Mouse (Mus musculus) intestine, postnatal 0 days (tissue): ENCODE results near the gene Galnt7. TPM values are rescaled to one million over a fixed set of nuclear protein-coding genes. Genes with fewer than 3 reads are reported as not detected.

Experiments used
- ATAC-seq: fragments of 200-750 bp; cut with Nextera tagmentation; 2 replicates; pipeline ENCODE4 v1.8.0; 2017; ENCODE audit warnings: mild to moderate bottlenecking, moderate TSS enrichment, moderate library complexity
- H3K27ac ChIP-seq: fragments of 300-500 bp; sonication (generic); 2 replicates; pipeline ENCODE4 v1.5.1; 2014; ENCODE audit warnings: mild to moderate bottlenecking, low read depth, low read length, moderate library complexity
- H3K27me3 ChIP-seq: fragments of 300-500 bp; sonication (generic); replicated peaks from 2 replicates; pipeline ENCODE4 v1.6.1; 2014; ENCODE audit warnings: low read length, mixed read lengths; ENCODE audit not compliant: control insufficient read depth, insufficient read depth
- H3K36me3 ChIP-seq: fragments of 300-500 bp; sonication (generic); 2 replicates; pipeline ENCODE4 v1.6.1; 2014; ENCODE audit warnings: mild to moderate bottlenecking, moderate library complexity; ENCODE audit not compliant: control insufficient read depth, insufficient read depth
- H3K4me1 ChIP-seq: fragments of 300-500 bp; sonication (generic); replicated peaks from 2 replicates; pipeline ENCODE4 v1.6.1; 2014; ENCODE audit warnings: antibody characterized with exemption, low read length, mixed read lengths; ENCODE audit not compliant: control insufficient read depth, insufficient read depth
- H3K4me2 ChIP-seq: fragments of 300-500 bp; sonication (generic); replicated peaks from 2 replicates; pipeline ENCODE4 v1.6.1; 2014; ENCODE audit warnings: low read depth, mild to moderate bottlenecking, moderate library complexity
- H3K4me3 ChIP-seq: fragments of 300-500 bp; sonication (generic); 2 replicates; pipeline ENCODE4 v1.5.1; 2014; ENCODE audit warnings: low read depth, low read length
- H3K9ac ChIP-seq: fragments of 300-500 bp; sonication (generic); 2 replicates; pipeline ENCODE4 v1.6.1; 2014; ENCODE audit warnings: mild to moderate bottlenecking, low read depth, low read length
- H3K9me3 ChIP-seq: fragments of 300-500 bp; sonication (generic); 2 replicates; pipeline ENCODE4 v1.6.1; 2016; ENCODE audit warnings: mixed run types; ENCODE audit not compliant: control insufficient read depth
- CTCF ChIP-seq: sonication (generic); IDR thresholded peaks from 2 replicates; pipeline ENCODE4 v1.5.1; 2016; ENCODE audit warnings: low read depth, mild to moderate bottlenecking, control low read depth, antibody characterized with exemption, moderate library complexity
- WGBS: fragments of 180-500 bp; shearing (Covaris S2); extraction: QIAGEN DNeasy Blood & Tissue Kit; methylation state at CpG from one replicate; pipeline ENCODE4 v1.1.7; 2014; 5-methylcytosine and 5-hydroxymethylcytosine counted together
- polyA plus RNA-seq: library from polyadenylated mRNA; unstranded; fragments of >200 nt; fragmentation: Nextera tagmentation; extraction: Ambion mirVana; gene quantifications from 2 replicates; pipeline ENCODE4 v1.2.1, GENCODE M21; 2015

Galnt7 gene
- polyA plus RNA-seq, 1 experiment from 2014 or later: 20.2 TPM

GRCm38 (mm10) chr8:57546401-57546800, 106.4 kb downstream of the Galnt7 start:
- Histone ChIP-seq H3K36me3 (no peaks in the 10 kb centered on the region), H3K27ac (no peak overlapping the region), H3K4me2 (no peak overlapping the region), H3K9ac (no peak overlapping the region), H3K9me3 (no peaks in the 10 kb centered on the region), H3K4me1 (no peaks in the 10 kb centered on the region), H3K4me3 (no peak overlapping the region), H3K27me3 (no peaks in the 10 kb centered on the region)
- TF ChIP-seq CTCF: no peak
- no peak for ATAC-seq
- WGBS: 91% methylated on average over 3 of the region's 3 CpGs

GRCm38 (mm10) chr8:57541405-57541804, 111.4 kb downstream of the Galnt7 start:
- Histone ChIP-seq H3K4me1 (no peaks in the 10 kb centered on the region), H3K9ac (no peak overlapping the region), H3K36me3 (peaks cover 4% of the 10 kb centered on the region), H3K4me3 (no peak overlapping the region), H3K27me3 (no peaks in the 10 kb centered on the region), H3K9me3 (no peaks in the 10 kb centered on the region), H3K4me2 (no peak overlapping the region), H3K27ac (no peak overlapping the region)
- WGBS: 84% methylated on average over 9 of the region's 9 CpGs
- no peak for TF ChIP-seq CTCF
- ATAC-seq: no peak

- Histone ChIP-seq H3K27me3 (no peaks in the 10 kb centered on the region), H3K4me1 (no peaks in the 10 kb centered on the region), H3K9ac (no peak overlapping the region), H3K4me2 (no peak overlapping the region), H3K27ac (no peak overlapping the region), H3K9me3 (no peaks in the 10 kb centered on the region), H3K36me3 (peaks cover 8% of the 10 kb centered on the region), H3K4me3 (no peak overlapping the region)
- no peak for ATAC-seq
- TF ChIP-seq CTCF: no peak
- 84% methylated on average over 11 of the region's 11 CpGs for WGBS
Observed at GRCm38 (mm10) chr8:57540951-57541350, 111.9 kb downstream of the Galnt7 start.

GRCm38 (mm10) chr8:57540110-57540838, 112.6 kb downstream of the Galnt7 start:
- 49% methylated on average over 12 of the region's 12 CpGs for WGBS
- peaks cover 14% of the 10 kb centered on the region for H3K36me3 ChIP-seq
- peak; percentile 81 for TF ChIP-seq CTCF
- no peak overlapping the region for H3K27ac ChIP-seq
- no peaks in the 10 kb centered on the region for H3K4me1 ChIP-seq
- H3K9me3 ChIP-seq: no peaks in the 10 kb centered on the region
- H3K4me2 ChIP-seq: no peak overlapping the region
- H3K27me3 ChIP-seq: no peaks in the 10 kb centered on the region
- no peak overlapping the region for H3K4me3 ChIP-seq
- ATAC-seq: no peak
- no peak overlapping the region for H3K9ac ChIP-seq

- ATAC-seq: no peak
- no peaks in the 10 kb centered on the region for H3K9me3 ChIP-seq
- H3K4me1 ChIP-seq: no peaks in the 10 kb centered on the region
- peaks cover 22% of the 10 kb centered on the region for H3K36me3 ChIP-seq
- no peaks in the 10 kb centered on the region for H3K27me3 ChIP-seq
- H3K4me3 ChIP-seq: no peak overlapping the region
- no peak for TF ChIP-seq CTCF
- no peak overlapping the region for H3K4me2 ChIP-seq
- 39% methylated on average over 7 of the region's 7 CpGs for WGBS
- no peak overlapping the region for H3K27ac ChIP-seq
- H3K9ac ChIP-seq: no peak overlapping the region
Observed at GRCm38 (mm10) chr8:57538601-57539000, 114.2 kb downstream of the Galnt7 start.

GRCm38 (mm10) chr8:57536167-57536566, 116.7 kb downstream of the Galnt7 start:
- 92% methylated on average over 6 of the region's 6 CpGs for WGBS
- no peak overlapping the region for H3K9ac ChIP-seq
- TF ChIP-seq CTCF: no peak
- H3K36me3 ChIP-seq: peaks cover 33% of the 10 kb centered on the region
- H3K4me3 ChIP-seq: no peak overlapping the region
- H3K4me1 ChIP-seq: no peaks in the 10 kb centered on the region
- H3K9me3 ChIP-seq: no peaks in the 10 kb centered on the region
- no peak overlapping the region for H3K27ac ChIP-seq
- H3K27me3 ChIP-seq: no peaks in the 10 kb centered on the region
- H3K4me2 ChIP-seq: no peak overlapping the region
- ATAC-seq: no peak
